Mouse (Mus musculus) neural tube, embryonic 13.5 days (tissue): ENCODE results near the gene Ahnak2. TPM values are rescaled to one million over a fixed set of nuclear protein-coding genes. Genes with fewer than 3 reads are reported as not detected.
A peak's percentile ranks its signal among the peaks of the same experiment; 100 is the strongest.

Experiments used
- ATAC-seq: fragments of 200-750 bp; cut with Nextera tagmentation; 2 replicates; pipeline ENCODE4 v1.8.0; 2017; ENCODE audit warnings: low read depth, mild to moderate bottlenecking, moderate TSS enrichment, moderate library complexity
- H3K27ac ChIP-seq: fragments of 300-500 bp; sonication (generic); replicated peaks from 2 replicates; pipeline ENCODE4 v1.5.1; 2015; ENCODE audit warnings: moderate library complexity, mild to moderate bottlenecking, inconsistent platforms
- H3K27me3 ChIP-seq: fragments of 300-500 bp; sonication (generic); 2 replicates; pipeline ENCODE4 v1.6.1; 2015; ENCODE audit warnings: mild to moderate bottlenecking, inconsistent platforms
- H3K36me3 ChIP-seq: fragments of 300-500 bp; sonication (generic); 2 replicates; pipeline ENCODE4 v1.6.1; 2015; ENCODE audit warnings: mild to moderate bottlenecking, inconsistent platforms
- H3K4me1 ChIP-seq: fragments of 300-500 bp; sonication (generic); replicated peaks from 2 replicates; pipeline ENCODE4 v1.6.1; 2015; ENCODE audit warnings: inconsistent platforms
- H3K4me2 ChIP-seq: fragments of 300-500 bp; sonication (generic); 2 replicates; pipeline ENCODE4 v1.6.1; 2015; ENCODE audit warnings: inconsistent platforms, mild to moderate bottlenecking, moderate library complexity
- H3K4me3 ChIP-seq: fragments of 300-500 bp; sonication (generic); 2 replicates; pipeline ENCODE4 v1.5.1; 2015; ENCODE audit warnings: mild to moderate bottlenecking, inconsistent platforms
- H3K9ac ChIP-seq: fragments of 300-500 bp; sonication (generic); 2 replicates; pipeline ENCODE4 v1.6.1; 2015; ENCODE audit warnings: moderate library complexity, mild to moderate bottlenecking, inconsistent platforms
- H3K9me3 ChIP-seq: fragments of 300-500 bp; sonication (generic); 2 replicates; pipeline ENCODE4 v1.6.1; 2016; ENCODE audit warnings: inconsistent platforms
- WGBS: fragments of 180-500 bp; shearing (Covaris S2); methylation state at CpG from one replicate; pipeline ENCODE4 v1.1.7; 2015; 5-methylcytosine and 5-hydroxymethylcytosine counted together
- polyA plus RNA-seq: library from polyadenylated mRNA; unstranded; fragments of >200 nt; fragmentation: Nextera tagmentation; extraction: Ambion mirVana; gene quantifications from 2 replicates; pipeline ENCODE4 v1.2.1, GENCODE M21; 2015

The Ahnak2 gene
- polyA plus RNA-seq, 1 experiment from 2014 or later: 2.8 TPM

DNA sequence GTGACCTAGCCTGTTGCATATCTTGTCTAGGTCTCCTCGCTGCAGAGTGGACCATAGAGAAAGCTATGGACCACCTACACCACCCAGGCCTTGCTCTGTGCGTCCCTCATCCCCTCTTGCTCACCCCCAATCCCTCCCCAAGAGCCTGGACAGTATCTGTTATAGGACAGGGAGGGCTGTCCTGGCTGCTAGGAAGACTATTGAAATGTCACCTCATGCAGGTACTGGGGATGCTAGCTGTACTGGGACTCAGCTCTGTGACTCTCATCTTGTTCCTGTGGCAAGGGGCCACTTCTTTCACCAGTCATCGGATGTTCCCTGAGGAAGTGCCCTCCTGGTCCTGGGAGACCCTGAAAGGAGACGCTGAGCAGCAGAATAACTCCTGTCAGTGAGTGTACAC is 39.3 kb downstream of the Ahnak2 start:
- WGBS: 82% methylated on average over 4 of the region's 4 CpGs
- no peaks in the 10 kb centered on the region for H3K27me3 ChIP-seq
- H3K36me3 ChIP-seq: no peaks in the 10 kb centered on the region
- no peaks in the 10 kb centered on the region for H3K4me1 ChIP-seq
- no peaks in the 10 kb centered on the region for H3K9me3 ChIP-seq
- H3K4me3 ChIP-seq: no peak overlapping the region
- H3K9ac ChIP-seq: no peak overlapping the region
- no peak overlapping the region for H3K4me2 ChIP-seq
- ATAC-seq: no peak
- H3K27ac ChIP-seq: no peak overlapping the region

GRCm38 (mm10) chr12:112762018-112762417 is 40.4 kb downstream of the Ahnak2 start:
- Histone ChIP-seq H3K27me3 (no peaks in the 10 kb centered on the region), H3K4me3 (no peak overlapping the region), H3K9ac (no peak overlapping the region), H3K4me1 (no peaks in the 10 kb centered on the region), H3K9me3 (no peaks in the 10 kb centered on the region), H3K36me3 (no peaks in the 10 kb centered on the region), H3K27ac (no peak overlapping the region), H3K4me2 (no peak overlapping the region)
- no peak for ATAC-seq
- WGBS: 83% methylated on average over 3 of the region's 3 CpGs

GRCm38 (mm10) chr12:112761411-112761810 is 41.0 kb downstream of the Ahnak2 start:
- Histone ChIP-seq H3K4me3 (no peak overlapping the region), H3K4me2 (no peak overlapping the region), H3K9ac (no peak overlapping the region), H3K27me3 (no peaks in the 10 kb centered on the region), H3K4me1 (no peaks in the 10 kb centered on the region), H3K36me3 (no peaks in the 10 kb centered on the region), H3K27ac (no peak overlapping the region), H3K9me3 (no peaks in the 10 kb centered on the region)
- WGBS: 89% methylated on average over 4 of the region's 4 CpGs
- no peak for ATAC-seq

DNA sequence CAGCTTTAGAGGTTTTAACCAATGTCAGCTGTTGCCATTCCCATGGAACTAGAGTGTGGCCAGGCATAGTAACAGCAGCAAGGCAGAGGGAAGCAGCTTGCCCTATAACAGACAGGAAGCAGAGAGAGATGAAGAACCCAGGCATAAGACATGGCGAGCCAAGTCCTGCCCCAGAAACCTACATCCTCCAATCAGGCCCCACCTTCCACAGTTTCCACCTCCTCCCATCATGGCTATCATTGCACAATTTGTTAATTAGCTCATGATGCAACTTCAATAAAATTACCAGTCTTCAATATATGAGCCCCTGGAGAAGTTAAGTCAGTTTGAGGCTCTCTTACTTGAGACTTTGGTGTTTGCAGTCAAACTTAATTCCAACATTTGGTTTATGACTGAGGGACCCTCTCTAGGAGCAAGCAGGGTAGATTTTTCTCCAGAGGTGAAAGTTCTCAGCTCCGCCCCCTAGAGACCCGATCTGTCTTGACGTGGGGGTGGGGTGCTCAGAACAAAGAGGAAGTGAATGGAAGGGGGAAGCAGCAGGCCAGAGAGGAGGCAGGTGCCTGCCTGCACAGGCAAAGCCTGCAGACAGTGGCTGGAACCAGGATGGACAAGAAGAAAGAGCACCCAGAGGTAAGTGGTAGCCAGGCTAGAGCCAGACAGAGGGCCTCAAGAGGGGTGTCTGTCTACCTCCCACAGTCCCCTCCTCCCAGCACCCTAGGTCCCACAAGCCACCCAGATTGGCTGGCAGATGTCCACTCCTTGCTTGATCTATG is 42.1 kb downstream of the Ahnak2 start, which contains the start of gene Pld4:
TSS of gene Pld4 (plus strand) at position 502 of the 773 bp plus-strand sequence.
- no peak within 1 kb of the TSS for H3K4me2 ChIP-seq
- no peaks in the 10 kb centered on the region for H3K27me3 ChIP-seq
- H3K36me3 ChIP-seq: no peaks in the 10 kb centered on the region
- H3K4me3 ChIP-seq: no peak within 1 kb of the TSS
- no peaks in the 10 kb centered on the region for H3K9me3 ChIP-seq
- H3K27ac ChIP-seq: no peak within 1 kb of the TSS
- 48% methylated on average over 4 of the region's 4 CpGs for WGBS
- no peaks in the 10 kb centered on the region for H3K4me1 ChIP-seq
- H3K9ac ChIP-seq: no peak within 1 kb of the TSS
- no peak for ATAC-seq

DNA sequence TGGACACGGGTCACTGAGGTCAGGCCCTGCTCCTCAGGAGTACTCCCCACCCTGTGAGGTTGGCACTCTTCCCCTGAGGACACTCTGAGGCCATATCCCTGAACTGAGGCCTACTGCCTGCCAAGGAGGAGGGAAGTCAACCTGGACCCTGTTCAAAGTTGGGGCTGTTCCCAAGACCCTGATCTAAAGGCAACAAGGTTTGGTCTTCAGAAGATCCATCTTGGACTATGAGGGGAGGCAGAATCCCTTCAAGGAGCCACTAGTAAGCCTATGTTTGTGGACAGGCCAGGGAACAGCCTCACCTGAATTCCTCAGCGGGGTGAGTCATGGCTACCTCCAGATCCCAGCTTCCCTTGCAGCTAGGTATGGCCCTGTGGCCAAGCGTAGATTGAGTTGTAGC is 43.0 kb downstream of the Ahnak2 start:
- Histone ChIP-seq H3K4me1 (no peaks in the 10 kb centered on the region), H3K9me3 (no peaks in the 10 kb centered on the region), H3K36me3 (no peaks in the 10 kb centered on the region), H3K4me3 (no peak overlapping the region), H3K27ac (no peak overlapping the region), H3K27me3 (no peaks in the 10 kb centered on the region), H3K9ac (no peak overlapping the region), H3K4me2 (no peak overlapping the region)
- WGBS: 89% methylated on average over 3 of the region's 3 CpGs
- no peak for ATAC-seq

- H3K27ac ChIP-seq: no peak overlapping the region
- no peak for ATAC-seq
- H3K27me3 ChIP-seq: no peaks in the 10 kb centered on the region
- H3K9me3 ChIP-seq: no peaks in the 10 kb centered on the region
- no peak overlapping the region for H3K9ac ChIP-seq
- WGBS: 91% methylated on average over 5 of the region's 5 CpGs
- H3K4me2 ChIP-seq: no peak overlapping the region
- no peaks in the 10 kb centered on the region for H3K36me3 ChIP-seq
- H3K4me1 ChIP-seq: no peaks in the 10 kb centered on the region
- H3K4me3 ChIP-seq: no peak overlapping the region
Observed at GRCm38 (mm10) chr12:112757896-112758295, 44.6 kb downstream of the Ahnak2 start.

DNA sequence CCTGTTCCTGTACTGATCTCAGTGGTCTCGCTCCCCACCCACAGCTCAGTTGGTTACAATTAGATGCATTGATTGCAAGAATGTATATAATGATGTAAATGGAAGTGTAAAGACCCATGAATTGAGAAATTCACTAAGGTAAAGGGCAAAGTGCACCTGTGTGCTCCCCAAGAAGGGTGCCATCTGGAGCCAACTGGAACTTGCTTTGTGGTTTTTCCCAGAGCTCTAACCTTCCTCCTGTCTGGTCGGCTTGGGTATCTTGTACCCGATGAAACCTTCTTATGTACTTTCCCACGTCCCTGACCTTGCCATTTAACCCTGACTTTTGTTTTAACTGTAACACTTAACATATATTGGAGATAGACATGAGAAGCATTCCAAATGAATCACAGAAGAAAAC is 46.6 kb downstream of the Ahnak2 start:
- ATAC-seq: no peak
- no peaks in the 10 kb centered on the region for H3K9me3 ChIP-seq
- no peak overlapping the region for H3K9ac ChIP-seq
- H3K4me1 ChIP-seq: peaks cover 5% of the 10 kb centered on the region; the same call in 1 of the 2 replicates
- 78% methylated on average over 4 of the region's 4 CpGs for WGBS
- H3K36me3 ChIP-seq: no peaks in the 10 kb centered on the region
- H3K4me3 ChIP-seq: no peak overlapping the region
- H3K4me2 ChIP-seq: no peak overlapping the region
- H3K27me3 ChIP-seq: no peaks in the 10 kb centered on the region
- H3K27ac ChIP-seq: no peak overlapping the region

- no peak for ATAC-seq
- no peak overlapping the region for H3K9ac ChIP-seq
- no peaks in the 10 kb centered on the region for H3K9me3 ChIP-seq
- no peak overlapping the region for H3K4me3 ChIP-seq
- H3K4me1 ChIP-seq: peaks cover 22% of the 10 kb centered on the region
- H3K27ac ChIP-seq: no peak overlapping the region
- no peak overlapping the region for H3K4me2 ChIP-seq
- no peaks in the 10 kb centered on the region for H3K36me3 ChIP-seq
- H3K27me3 ChIP-seq: no peaks in the 10 kb centered on the region
- 63% methylated on average over 2 of the region's 2 CpGs for WGBS
Observed at GRCm38 (mm10) chr12:112752399-112752798, 50.1 kb downstream of the Ahnak2 start.

DNA sequence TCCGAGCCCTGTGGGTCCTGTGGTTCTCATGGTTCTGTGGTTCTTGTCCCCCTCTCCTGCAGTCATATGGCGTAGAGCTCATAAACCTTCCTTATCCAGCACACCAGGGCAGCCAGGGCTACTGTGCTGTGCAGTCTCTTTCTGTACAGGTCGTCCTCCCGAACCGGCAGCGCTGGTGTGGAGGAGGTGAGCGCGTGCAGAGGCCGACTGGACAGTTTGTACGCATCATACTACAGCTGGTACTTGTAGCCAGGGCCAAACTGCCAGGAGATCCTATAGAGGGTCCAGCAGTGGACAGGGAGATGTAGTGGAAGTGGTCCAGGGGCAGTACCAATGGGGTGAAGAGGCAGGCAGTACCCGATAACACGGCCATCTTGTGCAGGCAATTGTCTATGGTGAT is 51.5 kb downstream of the Ahnak2 start:
- peaks cover 33% of the 10 kb centered on the region for H3K4me1 ChIP-seq
- H3K4me3 ChIP-seq: no peak overlapping the region
- H3K27me3 ChIP-seq: no peaks in the 10 kb centered on the region
- H3K4me2 ChIP-seq: no peak overlapping the region
- H3K9ac ChIP-seq: no peak overlapping the region
- no peak for ATAC-seq
- WGBS: 87% methylated on average over 12 of the region's 12 CpGs
- no peaks in the 10 kb centered on the region for H3K36me3 ChIP-seq
- H3K9me3 ChIP-seq: no peaks in the 10 kb centered on the region
- H3K27ac ChIP-seq: peak overlapping the region; percentile 59; the same call in 1 of the 2 replicates

GRCm38 (mm10) chr12:112747606-112747970 is 54.9 kb downstream of the Ahnak2 start:
- H3K27me3 ChIP-seq: no peaks in the 10 kb centered on the region
- WGBS: 69% methylated on average over 8 of the region's 8 CpGs
- peak overlapping the region; percentile 56 for H3K9ac ChIP-seq
- peak overlapping the region; percentile 94 for H3K27ac ChIP-seq
- ATAC-seq: peak; percentile 2; the same call in 1 of the 2 replicates
- H3K4me2 ChIP-seq: peak overlapping the region; percentile 26; the same call in 1 of the 2 replicates
- peaks cover 26% of the 10 kb centered on the region for H3K36me3 ChIP-seq
- H3K9me3 ChIP-seq: no peaks in the 10 kb centered on the region
- H3K4me1 ChIP-seq: peaks cover 38% of the 10 kb centered on the region
- no peak overlapping the region for H3K4me3 ChIP-seq

DNA sequence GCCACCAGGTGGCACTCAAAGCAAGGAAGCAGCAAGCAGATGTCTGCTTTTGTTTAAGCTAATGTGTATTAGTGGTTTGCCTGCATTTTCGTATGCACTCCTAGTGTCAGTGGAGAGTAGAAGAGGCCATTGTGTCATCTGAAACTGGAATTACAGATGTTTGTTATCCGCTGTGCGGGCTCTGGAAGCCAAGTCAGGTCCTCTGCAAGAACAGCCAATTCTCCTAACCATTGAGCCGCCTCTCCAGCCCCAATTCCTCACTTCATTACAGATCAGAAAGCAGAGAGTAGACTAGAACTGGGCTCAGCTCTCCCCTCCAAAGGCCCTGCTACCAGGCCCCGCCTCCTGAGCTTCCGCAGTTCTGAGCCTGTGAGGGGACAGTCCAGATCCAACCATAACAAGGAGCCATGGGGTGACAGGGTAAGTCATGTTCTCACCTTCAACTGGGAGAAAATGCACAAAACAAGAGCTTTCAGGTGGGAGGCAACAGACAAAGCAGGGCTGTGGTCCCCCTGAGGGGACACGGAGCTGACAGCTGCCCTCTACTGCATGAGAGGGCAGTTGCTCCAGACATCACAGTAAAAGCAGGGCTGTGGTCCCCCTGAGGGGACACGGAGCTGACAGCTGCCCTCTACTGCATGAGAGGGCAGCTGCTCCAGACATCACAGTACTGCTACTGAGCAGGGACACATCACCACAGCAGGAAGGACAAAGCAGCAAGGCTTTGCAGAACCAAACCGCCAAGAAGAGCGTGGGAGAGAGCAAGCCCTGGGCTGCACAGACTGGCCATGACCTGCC is 55.5 kb downstream of the Ahnak2 start:
- Histone ChIP-seq H3K9ac (peak overlapping the region; percentile 56), H3K4me3 (no peak overlapping the region), H3K27ac (peak overlapping the region; percentile 94), H3K27me3 (no peaks in the 10 kb centered on the region), H3K9me3 (no peaks in the 10 kb centered on the region), H3K4me1 (peaks cover 38% of the 10 kb centered on the region), H3K36me3 (peaks cover 29% of the 10 kb centered on the region), H3K4me2 (peak overlapping the region; percentile 26)
- 18% methylated on average over 10 of the region's 10 CpGs for WGBS
- ATAC-seq: peak; percentile 49

- H3K27me3 ChIP-seq: no peaks in the 10 kb centered on the region
- 74% methylated on average over 4 of the region's 4 CpGs for WGBS
- no peak overlapping the region for H3K4me3 ChIP-seq
- no peaks in the 10 kb centered on the region for H3K9me3 ChIP-seq
- H3K4me1 ChIP-seq: peaks cover 38% of the 10 kb centered on the region
- H3K36me3 ChIP-seq: peaks cover 30% of the 10 kb centered on the region
- no peak overlapping the region for H3K4me2 ChIP-seq
- 0 out of 2 replicates have a peak overlapping the region, but pooled peaks have one; percentile 94 for H3K27ac ChIP-seq
- ATAC-seq: no peak
- peak overlapping the region; percentile 31; the same call in 1 of the 2 replicates for H3K9ac ChIP-seq
Observed at GRCm38 (mm10) chr12:112746461-112746807, 56.0 kb downstream of the Ahnak2 start.
